Mouse (Mus musculus): Measurements from ENCODE around the gene Arhgap22.

Arhgap22 gene

GRCm38 (mm10) chr14:33213823-33214766 is at the start of gene Arhgap22:
Gene Arhgap22 (plus strand): TSS chr14:33214026.
- POLR2A ChIA-PET = interaction anchor here in 3 of 4 experiments (0.7 to 2.6 kb wide), 16 partner anchors 10 to 157 kb away, joined by 3 to 13 read pairs (median 3); no protein-coding TSS in a partner anchor
- CTCF ChIA-PET = interaction anchor here (0.5 to 3.5 kb wide), 85 partner anchors 9 to 720 kb away, joined by 3 to 68 read pairs (median 4); no protein-coding TSS in a partner anchor

- ChIA-PET POLR2A (no interaction called here), CTCF (interaction anchor here in 1 of 4 experiments (0.8 kb wide), 1 partner anchor 535 kb away, joined by 3 read pairs; no protein-coding TSS in a partner anchor)
Observed at GRCm38 (mm10) chr14:33168750-33169149, 45.1 kb upstream of the Arhgap22 start.

- POLR2A ChIA-PET = no interaction called here
Observed at GRCm38 (mm10) chr14:33171942-33172341, 41.9 kb upstream of the Arhgap22 start.

GRCm38 (mm10) chr14:33175059-33175821 is 38.6 kb upstream of the Arhgap22 start:
- CTCF ChIA-PET = no interaction called here
- POLR2A ChIA-PET = no interaction called here

More at GRCm38 (mm10) chr14:33171942-33172341, 41.9 kb upstream of the Arhgap22 start:
- CTCF ChIA-PET = interaction anchor here in 1 of 4 experiments (0.6 kb wide), 2 partner anchors 20 to 72 kb away, joined by 3 to 5 read pairs; no protein-coding TSS in a partner anchor

GRCm38 (mm10) chr14:33180102-33180501 is 33.7 kb upstream of the Arhgap22 start:
- ChIA-PET POLR2A (no interaction called here), CTCF (interaction anchor here in 1 of 4 experiments (0.9 kb wide), 1 partner anchor 27 kb away, joined by 5 read pairs; no protein-coding TSS in a partner anchor)

GRCm38 (mm10) chr14:33185068-33185800 is 28.6 kb upstream of the Arhgap22 start, which contains the start of gene Wdfy4:
Gene Wdfy4 (minus strand): TSS chr14:33185508.
- POLR2A ChIA-PET = interaction anchor here in 1 of 4 experiments (0.6 kb wide), 1 partner anchor 178 kb away, joined by 3 read pairs; no protein-coding TSS in a partner anchor

GRCm38 (mm10) chr14:33187201-33187600 is 26.6 kb upstream of the Arhgap22 start:
- POLR2A ChIA-PET = no interaction called here
- CTCF ChIA-PET = interaction anchor here in 1 of 4 experiments (1.4 kb wide), 1 partner anchor 26 kb away, joined by 5 read pairs; no protein-coding TSS in a partner anchor

More at GRCm38 (mm10) chr14:33185068-33185800, 28.6 kb upstream of the Arhgap22 start, which contains the start of gene Wdfy4:
- CTCF ChIA-PET = interaction anchor here in 2 of 4 experiments (0.6 to 1.5 kb wide), 2 partner anchors 32 to 195 kb away, joined by 3 to 6 read pairs; no protein-coding TSS in a partner anchor

- ChIA-PET POLR2A (no interaction called here), CTCF (interaction anchor here in 2 of 4 experiments (0.9 to 1.8 kb wide), 5 partner anchors 16 to 638 kb away, joined by 3 to 4 read pairs (median 3); partner anchors contain the start of gene Arhgap22 (in 2 of the 2))
Observed at GRCm38 (mm10) chr14:33189230-33189629, 24.6 kb upstream of the Arhgap22 start.

- POLR2A ChIA-PET = no interaction called here
- CTCF ChIA-PET = interaction anchor here in 2 of 4 experiments (0.9 to 1.8 kb wide), 5 partner anchors 23 to 659 kb away, joined by 3 to 4 read pairs (median 3); partner anchors contain the start of gene Arhgap22 (in 2 of the 2)
Observed at GRCm38 (mm10) chr14:33189849-33190423, 23.9 kb upstream of the Arhgap22 start.

- ChIA-PET CTCF (interaction anchor here in 1 of 4 experiments (1.0 kb wide), 1 partner anchor 660 kb away, joined by 3 read pairs; no protein-coding TSS in a partner anchor), POLR2A (no interaction called here)
Observed at GRCm38 (mm10) chr14:33190646-33191045, 23.2 kb upstream of the Arhgap22 start.

GRCm38 (mm10) chr14:33193762-33194161 is 20.1 kb upstream of the Arhgap22 start:
- ChIA-PET POLR2A (no interaction called here), CTCF (no interaction called here)

GRCm38 (mm10) chr14:33194241-33194640 is 19.6 kb upstream of the Arhgap22 start:
- ChIA-PET CTCF (no interaction called here), POLR2A (no interaction called here)

GRCm38 (mm10) chr14:33202161-33202560 is 11.7 kb upstream of the Arhgap22 start:
- CTCF ChIA-PET = interaction anchor here in 1 of 4 experiments (1.4 kb wide), 1 partner anchor 12 kb away, joined by 4 read pairs; the partner anchor contains the start of gene Arhgap22
- POLR2A ChIA-PET = no interaction called here

GRCm38 (mm10) chr14:33202885-33203284 is 10.9 kb upstream of the Arhgap22 start:
- CTCF ChIA-PET = interaction anchor here in 2 of 4 experiments (0.7 to 1.4 kb wide), 2 partner anchors 11 kb away, joined by 3 to 4 read pairs; partner anchors contain the start of gene Arhgap22 (in 2 of the 2)
- POLR2A ChIA-PET = interaction anchor here in 1 of 4 experiments (0.6 kb wide), 1 partner anchor 29 kb away, joined by 5 read pairs; no protein-coding TSS in a partner anchor

GRCm38 (mm10) chr14:33203777-33204176 is 10.0 kb upstream of the Arhgap22 start:
- CTCF ChIA-PET = interaction anchor here in 3 of 4 experiments (0.5 to 1.9 kb wide), 6 partner anchors 10 to 652 kb away, joined by 3 to 13 read pairs (median 4); partner anchors contain the start of gene Arhgap22 (in 2 of the 3)
- POLR2A ChIA-PET = interaction anchor here in 1 of 4 experiments (1.1 kb wide), 1 partner anchor 10 kb away, joined by 3 read pairs; the partner anchor contains the start of gene Arhgap22

GRCm38 (mm10) chr14:33205280-33205965 is 8.4 kb upstream of the Arhgap22 start:
- ChIA-PET CTCF (interaction anchor here (0.6 to 1.9 kb wide), 21 partner anchors 8 to 675 kb away, joined by 3 to 13 read pairs (median 4); partner anchors contain the start of gene Arhgap22 (in 1 of the 4)), POLR2A (interaction anchor here in 1 of 4 experiments (0.6 kb wide), 1 partner anchor 27 kb away, joined by 10 read pairs; no protein-coding TSS in a partner anchor)
